Mouse (Mus musculus) heart, embryonic 10.5 days (tissue): Measurements from ENCODE around the gene Igsf10. TPM values are rescaled to one million over a fixed set of nuclear protein-coding genes. Genes with fewer than 3 reads are reported as not detected.

ENCODE experiments used
- DNase-seq: peaks from one replicate; pipeline ENCODE4 v3.0.0-alpha.2; 2017; ENCODE audit warnings: low spot score
- H3K27ac ChIP-seq: fragments of 300-500 bp; sonication (generic); 2 replicates; pipeline ENCODE4 v1.5.1; 2016; ENCODE audit warnings: mild to moderate bottlenecking
- H3K27me3 ChIP-seq: fragments of 300-500 bp; sonication (generic); 2 replicates; pipeline ENCODE4 v1.6.1; 2016; ENCODE audit warnings: mild to moderate bottlenecking; ENCODE audit not compliant: poor library complexity, insufficient read depth, severe bottlenecking
- H3K36me3 ChIP-seq: fragments of 300-500 bp; sonication (generic); 2 replicates; pipeline ENCODE4 v1.6.1; 2016; ENCODE audit warnings: mild to moderate bottlenecking, moderate library complexity
- H3K4me1 ChIP-seq: fragments of 300-500 bp; sonication (generic); 2 replicates; pipeline ENCODE4 v1.6.1; 2016; ENCODE audit warnings: mild to moderate bottlenecking
- H3K4me3 ChIP-seq: fragments of 300-500 bp; sonication (generic); 2 replicates; pipeline ENCODE4 v1.5.1; 2016; ENCODE audit warnings: mild to moderate bottlenecking, moderate library complexity
- H3K9me3 ChIP-seq: fragments of 300-500 bp; sonication (generic); 2 replicates; pipeline ENCODE4 v1.6.1; 2016; ENCODE audit warnings: mild to moderate bottlenecking, moderate library complexity
- WGBS: fragments of 180-500 bp; shearing (Covaris S2); methylation state at CpG from one replicate; pipeline ENCODE4 v1.1.7; 2016; 5-methylcytosine and 5-hydroxymethylcytosine counted together
- polyA plus RNA-seq: library from polyadenylated mRNA; unstranded; fragments of >200 nt; fragmentation: Nextera tagmentation; extraction: Ambion mirVana; gene quantifications from 2 replicates; pipeline ENCODE4 v1.2.1, GENCODE M21; 2016

The Igsf10 gene
- polyA plus RNA-seq, 1 experiment from 2014 or later, result 2.0 TPM

DNA sequence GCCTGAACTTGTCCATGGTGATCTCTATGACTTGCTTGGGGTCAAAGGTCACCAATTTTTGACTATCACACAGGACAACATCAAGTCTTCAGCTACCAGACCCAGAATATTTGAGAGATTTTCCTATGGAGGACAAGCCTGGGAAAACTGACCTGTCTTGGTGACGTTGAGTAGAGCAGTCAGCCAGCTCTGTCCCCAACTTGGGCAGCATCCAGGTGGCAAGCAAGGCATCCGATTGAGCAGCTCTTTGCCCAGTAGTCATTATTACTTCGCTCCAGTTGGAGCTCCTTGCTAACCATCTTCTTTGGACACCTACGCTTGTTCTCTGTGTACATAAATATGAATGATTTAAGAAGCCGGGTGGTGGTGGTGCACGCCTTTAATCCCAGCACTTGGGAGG lies 73.4 kb downstream of the Igsf10 start:
- Histone ChIP-seq H3K27me3 (no peaks in the 10 kb centered on the region), H3K4me3 (no peak overlapping the region), H3K4me1 (no peaks in the 10 kb centered on the region), H3K27ac (no peak overlapping the region), H3K36me3 (peaks cover 9% of the 10 kb centered on the region; the same call in 1 of the 2 replicates), H3K9me3 (no peaks in the 10 kb centered on the region)
- DNase-seq, result no peak
- 87% methylated on average over 6 of the region's 6 CpGs for WGBS

Other genes starting within 250 kb of the Igsf10 start
- 0.89 and 1.7 TPM in 2 replicates for gene Gpr171, start 242.6 kb downstream of the Igsf10 start, polyA plus RNA-seq
- gene P2ry14, start 190.8 kb downstream of the Igsf10 start, polyA plus RNA-seq, result 1.4 and 3.4 TPM in 2 replicates
- gene Gpr87, start 149.3 kb downstream of the Igsf10 start, polyA plus RNA-seq, result 0.18 TPM in 1 of 2 replicates, not detected in the other
- gene P2ry13, start 133.5 kb downstream of the Igsf10 start, polyA plus RNA-seq, result 0.16 and 0.29 TPM in 2 replicates
- gene P2ry12, start 81.5 kb downstream of the Igsf10 start, polyA plus RNA-seq, result 0.30 and 0.73 TPM in 2 replicates